9 mouse cellular contexts compared by ENCODE assay signal in genomic region chr12:86402718-86403117, GRCm38 (mm10). TPM values are rescaled to one million over a fixed set of nuclear protein-coding genes. Genes with fewer than 3 reads are reported as not detected.
A peak's percentile ranks its signal among the peaks of the same experiment; 100 is the strongest.
DNase-seq lines count a peak whose midpoint lies in the region; ATAC-seq and TF ChIP-seq lines count a peak whose summit lies in the region.
"Had no signal": no experiment of that assay in that cellular context is flagged by ENCODE, and none has a peak within 500 bp of the region (broad histone marks: within the 10 kb centered on the region; RNA-seq: fewer than 3 reads in every experiment).

No protein-coding gene starts in this region.

- no peaks in the 10 kb centered on the region for H3K9me3 ChIP-seq in hindbrain, embryonic 12.5 days (replicated peaks)

- TF ChIP-seq POLR2A in cerebellum, adult 2 months (IDR thresholded peaks at IDR 0.05; ENCODE audit: borderline replicate concordance, insufficient read depth, low read length), result no peak

- peaks cover 4% of the 10 kb centered on the region; the same call in 1 of the 2 replicates for H3K4me1 ChIP-seq in cerebellum, adult 2 months (ENCODE audit: control insufficient read depth, insufficient read depth, low read length)
- peaks cover 7% of the 10 kb centered on the region; the same call in 1 of the 2 replicates for H3K4me1 ChIP-seq in hindbrain, embryonic 12.5 days

- no peaks in the 10 kb centered on the region for H3K27me3 ChIP-seq in cerebellum, adult 2 months (ENCODE audit: control insufficient read depth, insufficient read depth, low read length)
- H3K27me3 ChIP-seq in hindbrain, embryonic 12.5 days, result peaks cover 24% of the 10 kb centered on the region

- no peak overlapping the region for H3K9ac ChIP-seq in hindbrain, embryonic 12.5 days

- peak overlapping the region; percentile 39 for H3K4me2 ChIP-seq in hindbrain, embryonic 12.5 days (replicated peaks)

- WGBS in cerebellum, adult 2 months, result 3% methylated on average over 21 of the region's 21 CpGs
- WGBS in hindbrain, embryonic 12.5 days, result 4% methylated on average over 21 of the region's 21 CpGs

- peak; percentile 13; the same call in 1 of the 2 replicates for ATAC-seq in hindbrain, embryonic 12.5 days (ENCODE audit: low FRiP score)

- H3K27ac ChIP-seq in cerebellum, adult 2 months (ENCODE audit: insufficient read depth, low read length), result no peak overlapping the region
- no peak overlapping the region for H3K27ac ChIP-seq in hindbrain, embryonic 12.5 days

- H3K4me3 ChIP-seq in cerebellum, adult 2 months (replicated peaks; ENCODE audit: insufficient read depth, low read depth, low read length), result peak overlapping the region; percentile 23
- no peak overlapping the region for H3K4me3 ChIP-seq in hindbrain, embryonic 12.5 days
- H3K4me3 ChIP-seq: erythroblast, embryonic 14.5 days had no signal

- DNase-seq in ES-CJ7 (ENCODE audit: low read depth, low spot score), result peak; percentile 92
- peak; percentile 71 to 81 for DNase-seq in cerebellum, adult 2 months
- peak; percentile 25 to 62 for DNase-seq in frontal cortex, postnatal 14 days (ENCODE audit: low spot score in 2 of 2)
- peak; percentile 61 to 72 for DNase-seq in layer of hippocampus, postnatal 14 days (ENCODE audit: low spot score in 2 of 2)
- peak; percentile 78 for DNase-seq in lung, postnatal 10 days
- peak; percentile 89 for DNase-seq in retina, embryonic 14.5 days (ENCODE audit: low spot score)
- peak; percentile 72 to 74 for DNase-seq in thymus, postnatal 36 days

- TF ChIP-seq CTCF in cerebellum, adult 2 months (IDR thresholded peaks at IDR 0.05; ENCODE audit: borderline replicate concordance, insufficient read depth, low read depth, low read length), result peak; percentile 85

- H3K36me3 ChIP-seq in hindbrain, embryonic 12.5 days, result no peaks in the 10 kb centered on the region

RNA-seq across cellular contexts. Expression of gene Esrrb, which starts 41.8 kb away (rescaled TPM):
- polyA plus RNA-seq in cerebellum, adult 2 months (2012; rRNA removed), result 8.1 and 9.8 TPM in 2 replicates
- 1.7 and 3.2 TPM in 2 replicates for polyA plus RNA-seq in hindbrain, embryonic 12.5 days (2016; fragmentation: Nextera tagmentation; extraction: Ambion mirVana)
- 1 to 10 TPM; 1.5 to 1.7 TPM for total RNA-seq in layer of hippocampus, postnatal 14 days (2021)
- polyA plus RNA-seq: erythroblast, embryonic 14.5 days had no signal
